Mouse (Mus musculus): ENCODE measurements around the gene Pmel.

The Pmel gene

DNA sequence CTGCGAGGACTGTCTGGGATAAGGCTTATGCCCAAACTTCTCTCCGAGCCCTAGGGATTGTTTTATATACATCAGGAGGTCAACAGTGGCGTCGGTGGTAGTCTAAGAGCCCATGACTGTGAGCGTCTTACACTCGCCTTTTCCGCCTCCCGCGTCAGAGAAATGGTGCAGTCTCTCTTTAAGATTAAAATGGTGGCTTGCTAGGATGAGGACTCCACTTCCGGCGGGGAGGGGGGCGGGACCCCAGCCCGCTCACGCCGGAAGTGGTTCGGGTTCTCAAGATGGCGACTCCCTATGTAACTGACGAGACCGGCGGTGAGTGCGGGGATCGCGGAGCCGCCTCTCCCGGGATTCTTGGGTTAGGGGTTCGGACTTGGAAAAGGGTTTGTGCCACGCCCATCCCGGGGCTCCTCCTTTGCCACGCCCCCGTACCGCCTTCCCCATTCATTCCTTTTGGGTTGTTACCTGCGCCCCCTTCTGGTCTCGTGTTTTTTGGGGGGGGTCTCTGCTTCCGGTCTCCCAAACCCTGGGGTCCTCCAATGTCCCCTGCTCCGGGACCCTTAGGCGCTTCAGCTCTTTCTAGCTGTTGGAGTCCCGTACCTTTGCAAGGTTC is 44.4 kb downstream of the Pmel start:
- peak; percentile 62 to 67 for DNase-seq (ENCODE audit: low read depth in 2 of 2, low spot score in 2 of 2)
